Mouse (Mus musculus): ENCODE results near the gene Anapc15-ps. TPM values are rescaled to one million over a fixed set of nuclear protein-coding genes. Genes with fewer than 3 reads are reported as not detected.
"Not testable (repeated sequence)": the region's sequence is repeated elsewhere in the genome, so short reads cannot be mapped to it uniquely, and the experiment has no call there.

Gene Anapc15-ps
- polyA plus RNA-seq, 1 experiment, result not detected

DNA sequence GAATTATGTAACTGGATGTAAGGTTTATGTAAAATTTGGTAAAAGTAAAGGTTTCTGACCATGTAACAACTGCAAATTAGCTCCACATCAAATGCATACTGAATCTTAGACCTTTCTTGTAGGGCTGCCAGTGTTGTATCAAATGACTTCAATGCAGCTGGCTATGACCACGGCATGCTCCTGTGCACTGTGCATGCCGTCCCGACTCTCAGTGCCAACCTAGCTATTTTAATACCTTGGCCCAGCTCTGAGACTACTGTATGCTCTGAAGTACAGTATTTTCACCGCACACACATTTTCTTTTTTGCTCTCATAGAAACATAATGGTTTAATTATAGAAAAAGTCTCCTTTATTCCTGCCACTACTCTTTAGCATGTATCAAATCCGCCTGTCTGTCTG lies 31.9 kb downstream of the Anapc15-ps start:
- Histone ChIP-seq H3K27me3 (ENCODE audit: control insufficient read depth, insufficient read depth, low read length) (no peaks in the 10 kb centered on the region), H3K27ac (ENCODE audit: control insufficient read depth, insufficient read depth, low read depth, low read length) (no peak overlapping the region), H3K36me3 (ENCODE audit: control insufficient read depth, insufficient read depth, low read length) (no peaks in the 10 kb centered on the region), H3K4me1 (ENCODE audit: control insufficient read depth, insufficient read depth, low read length) (no peaks in the 10 kb centered on the region), H3K4me3 (ENCODE audit: control insufficient read depth, low read depth, low read length) (no peak overlapping the region)
- TF ChIP-seq CTCF (IDR thresholded peaks at IDR 0.05; ENCODE audit: control insufficient read depth, insufficient read depth, insufficient replicate concordance, low read depth, low read length), result no peak
- TF ChIP-seq POLR2A (IDR thresholded peaks at IDR 0.05; ENCODE audit: control insufficient read depth, low read depth, low read length), result no peak

DNA sequence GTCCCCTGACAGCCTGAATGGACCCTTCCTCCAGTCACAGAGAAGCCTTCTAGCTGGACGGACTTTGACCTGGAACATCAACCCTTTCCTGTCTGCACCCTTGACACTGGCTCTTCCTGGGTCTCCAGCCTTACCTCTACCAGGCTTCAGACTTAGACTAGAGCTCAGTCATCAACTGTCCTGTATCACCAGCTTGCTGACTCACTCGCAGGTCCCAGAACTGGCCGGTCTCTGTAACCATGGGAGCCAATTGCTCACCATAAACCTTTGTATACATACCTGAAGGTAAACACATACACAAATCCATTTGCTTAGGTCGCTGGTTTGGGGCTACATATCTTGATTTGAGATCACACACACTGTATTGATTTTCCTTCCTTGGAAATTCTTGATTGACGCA lies 33.8 kb downstream of the Anapc15-ps start:
- Histone ChIP-seq H3K27me3 (ENCODE audit: control insufficient read depth, insufficient read depth, low read length) (no peaks in the 10 kb centered on the region), H3K4me1 (ENCODE audit: control insufficient read depth, insufficient read depth, low read length) (peaks cover 3% of the 10 kb centered on the region)

DNA sequence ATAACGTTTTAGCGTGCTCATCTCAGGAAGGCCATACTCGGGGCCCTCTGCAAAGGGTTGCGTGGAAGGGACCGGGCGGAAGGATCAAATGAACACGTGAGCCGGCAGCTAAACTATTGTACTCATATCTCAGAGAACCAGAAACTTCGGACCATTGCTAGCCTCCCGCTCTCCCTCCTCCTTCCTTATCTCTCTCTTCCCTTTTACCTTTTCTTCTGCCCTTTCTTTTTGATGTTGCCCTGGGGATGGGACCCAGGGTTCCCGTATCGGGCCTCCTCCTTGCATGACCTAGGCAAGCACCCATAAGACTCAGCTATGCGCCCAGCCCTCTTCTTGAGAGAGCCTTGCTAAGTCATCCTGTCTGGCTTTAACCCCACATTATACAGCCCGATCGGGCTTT lies 38.5 kb downstream of the Anapc15-ps start:
- no peaks in the 10 kb centered on the region for H3K27me3 ChIP-seq (ENCODE audit: control insufficient read depth, insufficient read depth, low read length)
- H3K27ac ChIP-seq (ENCODE audit: control insufficient read depth, insufficient read depth, low read depth, low read length), result no peak overlapping the region
- peak overlapping the region; percentile 33; the same call in 1 of the 2 replicates for H3K4me3 ChIP-seq (ENCODE audit: control insufficient read depth, low read depth, low read length)
- no peaks in the 10 kb centered on the region for H3K36me3 ChIP-seq (ENCODE audit: control insufficient read depth, insufficient read depth, low read length)
- H3K4me1 ChIP-seq (ENCODE audit: control insufficient read depth, insufficient read depth, low read length), result peaks cover 6% of the 10 kb centered on the region
- TF ChIP-seq CTCF (IDR thresholded peaks at IDR 0.05; ENCODE audit: control insufficient read depth, insufficient read depth, insufficient replicate concordance, low read depth, low read length) (no peak), POLR2A (IDR thresholded peaks at IDR 0.05; ENCODE audit: control insufficient read depth, low read depth, low read length) (no peak)

More for the DNA sequence above, 33.8 kb downstream of the Anapc15-ps start:
- Histone ChIP-seq H3K27ac (ENCODE audit: control insufficient read depth, insufficient read depth, low read depth, low read length) (no peak overlapping the region), H3K4me3 (ENCODE audit: control insufficient read depth, low read depth, low read length) (no peak overlapping the region), H3K36me3 (ENCODE audit: control insufficient read depth, insufficient read depth, low read length) (no peaks in the 10 kb centered on the region)
- TF ChIP-seq CTCF (IDR thresholded peaks at IDR 0.05; ENCODE audit: control insufficient read depth, insufficient read depth, insufficient replicate concordance, low read depth, low read length) (no peak), POLR2A (IDR thresholded peaks at IDR 0.05; ENCODE audit: control insufficient read depth, low read depth, low read length) (no peak)

DNA sequence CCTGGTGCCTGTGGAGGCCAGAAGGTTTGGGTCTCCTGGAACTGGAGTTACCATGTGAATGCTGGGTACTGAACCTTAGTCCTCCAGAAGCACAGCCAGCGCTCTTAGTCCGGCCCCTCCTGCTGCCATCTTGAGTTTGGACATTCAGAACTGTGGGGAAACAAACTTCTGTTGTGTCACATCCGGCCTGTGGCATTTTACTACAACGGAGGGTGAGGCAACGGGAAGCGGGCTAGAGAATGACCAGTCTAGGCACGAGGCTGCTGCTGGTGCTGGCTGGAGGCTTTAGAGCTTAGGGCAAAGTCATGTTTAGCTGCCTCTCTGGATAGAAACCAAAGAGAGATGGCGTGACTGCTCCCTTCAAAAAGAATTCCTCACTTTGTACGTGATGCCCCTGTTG lies 39.0 kb downstream of the Anapc15-ps start:
- Histone ChIP-seq H3K4me1 (ENCODE audit: control insufficient read depth, insufficient read depth, low read length) (peaks cover 6% of the 10 kb centered on the region), H3K27ac (ENCODE audit: control insufficient read depth, insufficient read depth, low read depth, low read length) (no peak overlapping the region), H3K36me3 (ENCODE audit: control insufficient read depth, insufficient read depth, low read length) (no peaks in the 10 kb centered on the region), H3K4me3 (ENCODE audit: control insufficient read depth, low read depth, low read length) (peak overlapping the region; percentile 33), H3K27me3 (ENCODE audit: control insufficient read depth, insufficient read depth, low read length) (no peaks in the 10 kb centered on the region)
- no peak for TF ChIP-seq POLR2A (IDR thresholded peaks at IDR 0.05; ENCODE audit: control insufficient read depth, low read depth, low read length)
- TF ChIP-seq CTCF (IDR thresholded peaks at IDR 0.05; ENCODE audit: control insufficient read depth, insufficient read depth, insufficient replicate concordance, low read depth, low read length), result no peak

DNA sequence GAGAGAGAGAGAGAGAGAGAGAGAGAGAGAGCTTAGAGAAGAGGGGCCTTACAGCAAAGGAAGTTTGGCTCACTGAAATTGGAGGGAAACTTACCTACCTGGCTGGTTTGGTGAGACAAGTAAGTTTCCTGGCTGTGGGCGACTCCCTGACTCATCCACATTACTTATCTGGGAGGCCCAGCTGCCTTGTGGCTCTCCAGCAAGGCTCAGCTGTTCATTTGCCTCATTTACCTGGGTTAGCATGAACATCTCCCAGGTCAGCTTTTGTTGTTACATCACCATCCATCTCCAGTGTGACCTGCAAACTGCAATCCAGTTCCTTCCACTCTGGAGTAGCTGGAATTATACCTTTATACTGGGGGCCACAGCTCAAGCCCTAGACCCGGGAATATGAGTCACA lies 41.7 kb downstream of the Anapc15-ps start:
- Histone ChIP-seq H3K27ac (ENCODE audit: control insufficient read depth, insufficient read depth, low read depth, low read length) (no peak overlapping the region), H3K27me3 (ENCODE audit: control insufficient read depth, insufficient read depth, low read length) (no peaks in the 10 kb centered on the region), H3K4me3 (ENCODE audit: control insufficient read depth, low read depth, low read length) (no peak overlapping the region), H3K4me1 (ENCODE audit: control insufficient read depth, insufficient read depth, low read length) (peaks cover 6% of the 10 kb centered on the region), H3K36me3 (ENCODE audit: control insufficient read depth, insufficient read depth, low read length) (no peaks in the 10 kb centered on the region)
- no peak for TF ChIP-seq CTCF (IDR thresholded peaks at IDR 0.05; ENCODE audit: control insufficient read depth, insufficient read depth, insufficient replicate concordance, low read depth, low read length)
- no peak for TF ChIP-seq POLR2A (IDR thresholded peaks at IDR 0.05; ENCODE audit: control insufficient read depth, low read depth, low read length)

DNA sequence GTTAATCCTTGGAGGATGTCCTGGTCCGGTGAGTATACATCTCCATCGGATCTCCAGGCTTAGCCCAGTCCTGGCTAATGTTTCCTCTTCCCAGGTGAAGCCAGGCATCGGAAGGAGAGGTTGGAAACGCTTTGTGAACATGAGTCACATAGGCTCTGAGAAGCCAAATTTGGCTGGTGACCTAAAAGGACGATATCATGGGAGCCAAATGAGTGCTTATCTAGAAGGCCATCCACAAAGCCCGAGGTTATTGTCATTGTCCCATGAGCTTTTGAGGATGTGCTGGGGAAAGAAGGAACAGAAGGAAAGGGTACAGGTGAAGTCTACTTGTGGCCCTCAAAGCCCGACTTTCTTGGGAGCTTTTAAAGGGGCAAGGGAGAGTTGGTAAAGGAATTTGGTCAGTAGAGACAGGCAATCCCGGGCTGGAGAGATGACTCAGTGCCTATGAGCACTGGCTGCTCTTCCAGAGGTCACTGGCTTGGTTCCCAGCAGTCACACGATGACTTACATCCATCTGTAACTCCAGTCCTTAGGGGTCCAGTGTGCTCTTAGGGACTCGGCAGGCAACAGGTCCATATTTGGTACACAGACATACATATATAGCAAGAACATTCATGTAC lies 42.4 kb downstream of the Anapc15-ps start:
- TF ChIP-seq POLR2A (IDR thresholded peaks at IDR 0.05; ENCODE audit: control insufficient read depth, low read depth, low read length), result no peak
- TF ChIP-seq CTCF (IDR thresholded peaks at IDR 0.05; ENCODE audit: control insufficient read depth, insufficient read depth, insufficient replicate concordance, low read depth, low read length), result no peak
- no peak overlapping the region for H3K27ac ChIP-seq (ENCODE audit: control insufficient read depth, insufficient read depth, low read depth, low read length)
- no peak overlapping the region for H3K4me3 ChIP-seq (ENCODE audit: control insufficient read depth, low read depth, low read length)
- H3K4me1 ChIP-seq (ENCODE audit: control insufficient read depth, insufficient read depth, low read length), result peaks cover 6% of the 10 kb centered on the region
- H3K27me3 ChIP-seq (ENCODE audit: control insufficient read depth, insufficient read depth, low read length), result no peaks in the 10 kb centered on the region
- no peaks in the 10 kb centered on the region for H3K36me3 ChIP-seq (ENCODE audit: control insufficient read depth, insufficient read depth, low read length)

DNA sequence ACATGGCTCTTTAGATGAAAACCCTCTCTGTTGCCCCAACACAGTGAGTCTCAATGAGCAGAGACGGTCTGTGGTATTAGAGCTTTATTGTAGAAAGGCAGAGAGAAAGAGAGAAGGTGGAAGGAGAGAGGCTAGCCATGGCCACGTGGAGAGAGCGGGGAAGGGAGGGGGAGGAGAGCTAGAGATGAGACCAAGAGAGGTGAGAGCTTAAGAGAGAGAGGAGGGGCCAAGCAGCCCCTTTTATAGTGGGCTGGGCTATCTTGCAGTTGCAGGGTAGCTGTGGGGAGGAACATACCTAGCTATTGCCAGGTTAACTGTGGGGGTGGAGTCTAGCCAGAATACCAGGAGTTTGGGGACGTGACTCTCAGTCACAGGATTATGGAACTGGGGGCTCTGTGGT lies 43.1 kb downstream of the Anapc15-ps start:
- H3K27me3 ChIP-seq (ENCODE audit: control insufficient read depth, insufficient read depth, low read length); H3K36me3 ChIP-seq (ENCODE audit: control insufficient read depth, insufficient read depth, low read length); H3K4me1 ChIP-seq (ENCODE audit: control insufficient read depth, insufficient read depth, low read length); H3K27ac ChIP-seq (ENCODE audit: control insufficient read depth, insufficient read depth, low read depth, low read length); H3K4me3 ChIP-seq (ENCODE audit: control insufficient read depth, low read depth, low read length): not testable (repeated sequence)

DNA sequence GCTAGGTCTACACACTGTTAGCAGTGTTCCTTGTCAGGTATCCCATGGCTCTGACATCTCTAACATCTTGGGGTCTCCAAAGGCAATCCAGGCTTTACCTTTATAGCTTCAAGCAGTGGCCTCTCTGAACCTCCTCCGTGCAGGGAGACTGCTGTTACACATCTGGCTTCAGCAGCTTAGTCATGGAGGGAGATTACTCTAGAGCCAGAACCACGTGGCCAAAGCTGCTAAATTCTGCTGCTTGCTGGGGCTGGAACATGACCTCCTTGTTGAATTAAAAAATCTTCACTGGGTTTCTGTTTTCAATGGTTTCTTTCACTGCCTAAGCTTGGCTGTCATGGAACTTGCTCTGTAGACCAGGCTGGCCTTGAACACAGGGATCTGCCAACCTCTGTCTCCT lies 44.9 kb downstream of the Anapc15-ps start:
- H3K4me1 ChIP-seq (ENCODE audit: control insufficient read depth, insufficient read depth, low read length), result no peaks in the 10 kb centered on the region
- H3K4me3 ChIP-seq (ENCODE audit: control insufficient read depth, low read depth, low read length), result no peak overlapping the region
- H3K27ac ChIP-seq (ENCODE audit: control insufficient read depth, insufficient read depth, low read depth, low read length), result no peak overlapping the region
- no peaks in the 10 kb centered on the region for H3K36me3 ChIP-seq (ENCODE audit: control insufficient read depth, insufficient read depth, low read length)
- no peak for TF ChIP-seq POLR2A (IDR thresholded peaks at IDR 0.05; ENCODE audit: control insufficient read depth, low read depth, low read length)
- no peak for TF ChIP-seq CTCF (IDR thresholded peaks at IDR 0.05; ENCODE audit: control insufficient read depth, insufficient read depth, insufficient replicate concordance, low read depth, low read length)
- H3K27me3 ChIP-seq (ENCODE audit: control insufficient read depth, insufficient read depth, low read length), result no peaks in the 10 kb centered on the region
